Mouse (Mus musculus) embryo, embryonic 11.5 days (tissue): ENCODE measurements around the gene Rbm28.

Experiments used
- DNase-seq: peaks from one replicate; pipeline ENCODE4 v3.0.0-alpha.2; 2012; ENCODE audit warnings: low read depth, low spot score

Gene Rbm28

GRCm38 (mm10) chr6:29164314-29165244, at the start of gene Rbm28:
Gene Rbm28 (minus strand): TSS chr6:29165006.
- peak; percentile 87 for DNase-seq

GRCm38 (mm10) chr6:29214245-29214644, 49.4 kb upstream of the Rbm28 start:
- no peak for DNase-seq

- no peak for DNase-seq
These were observed 48.6 kb upstream of the Rbm28 start for GRCm38 (mm10) chr6:29213436-29213835.

- DNase-seq: peak; percentile 66
These were observed 47.1 kb upstream of the Rbm28 start for GRCm38 (mm10) chr6:29211806-29212492.

DNA sequence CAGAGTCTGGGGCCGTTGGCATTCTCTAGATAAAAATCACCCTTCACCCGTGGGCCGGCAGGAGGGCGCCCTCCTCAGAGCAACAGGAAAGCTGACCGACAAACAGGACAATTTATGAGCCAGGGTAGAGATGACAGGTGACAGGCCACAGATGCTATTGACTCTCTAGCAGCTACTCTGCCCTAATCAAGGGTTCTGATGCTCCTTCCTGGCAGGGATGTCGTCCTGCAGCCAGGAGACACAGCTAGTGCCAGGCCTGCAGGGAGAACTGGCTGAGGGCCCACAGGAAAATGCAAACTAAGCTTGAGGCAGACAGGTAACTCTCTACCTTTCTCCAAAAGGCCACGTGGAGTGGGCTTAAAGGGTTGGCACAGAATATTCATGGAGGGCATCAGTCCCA, 46.3 kb upstream of the Rbm28 start:
- no peak for DNase-seq

GRCm38 (mm10) chr6:29210231-29210936, 45.6 kb upstream of the Rbm28 start:
- DNase-seq: no peak

DNA sequence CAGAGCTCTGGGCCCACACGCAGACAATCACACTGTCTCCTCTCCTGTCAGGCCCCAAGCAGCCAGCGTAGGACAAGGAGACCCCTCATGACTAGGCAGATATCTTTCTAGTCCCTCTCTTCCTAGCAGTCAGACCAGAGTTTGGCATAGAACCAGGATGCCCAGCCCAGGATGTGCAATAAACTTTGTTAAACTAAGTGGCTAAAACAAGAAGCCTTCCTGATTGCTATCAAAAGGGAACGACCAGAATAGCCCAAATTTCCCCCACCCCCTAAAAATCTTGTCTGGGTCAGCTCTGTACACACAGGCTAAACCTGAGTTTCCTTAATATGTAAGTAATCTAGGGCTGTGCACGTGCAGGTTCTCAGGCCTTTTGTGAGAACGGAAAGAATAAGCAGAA, 43.4 kb upstream of the Rbm28 start:
- DNase-seq: no peak

- DNase-seq: no peak
These were observed 42.2 kb upstream of the Rbm28 start for GRCm38 (mm10) chr6:29207017-29207416.

GRCm38 (mm10) chr6:29206006-29206405, 41.2 kb upstream of the Rbm28 start:
- no peak for DNase-seq

GRCm38 (mm10) chr6:29204932-29205614, 40.3 kb upstream of the Rbm28 start:
- no peak for DNase-seq

- DNase-seq: no peak
These were observed 39.2 kb upstream of the Rbm28 start for GRCm38 (mm10) chr6:29203861-29204585.

- no peak for DNase-seq
These were observed 38.3 kb upstream of the Rbm28 start for GRCm38 (mm10) chr6:29203096-29203495.

DNA sequence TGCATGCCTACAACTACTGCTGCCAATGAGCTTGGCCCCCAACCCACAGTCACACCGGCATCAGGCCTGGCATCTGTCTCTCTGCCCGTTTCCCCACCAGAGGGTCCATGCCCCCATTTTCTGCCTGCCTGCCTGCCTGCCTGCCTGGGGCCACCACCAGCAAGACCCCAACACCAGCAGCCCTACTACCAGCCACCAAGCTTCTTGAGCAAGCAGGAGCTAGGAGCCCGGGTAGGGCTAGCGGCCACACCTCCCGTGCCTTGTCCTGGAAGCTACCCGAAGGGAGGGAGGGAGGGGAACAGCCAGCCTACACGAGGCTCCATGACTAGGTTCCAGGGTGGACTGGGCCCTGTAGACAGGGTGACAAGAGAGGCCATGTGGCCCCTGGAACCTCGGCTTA, 37.2 kb upstream of the Rbm28 start:
- DNase-seq: no peak

DNA sequence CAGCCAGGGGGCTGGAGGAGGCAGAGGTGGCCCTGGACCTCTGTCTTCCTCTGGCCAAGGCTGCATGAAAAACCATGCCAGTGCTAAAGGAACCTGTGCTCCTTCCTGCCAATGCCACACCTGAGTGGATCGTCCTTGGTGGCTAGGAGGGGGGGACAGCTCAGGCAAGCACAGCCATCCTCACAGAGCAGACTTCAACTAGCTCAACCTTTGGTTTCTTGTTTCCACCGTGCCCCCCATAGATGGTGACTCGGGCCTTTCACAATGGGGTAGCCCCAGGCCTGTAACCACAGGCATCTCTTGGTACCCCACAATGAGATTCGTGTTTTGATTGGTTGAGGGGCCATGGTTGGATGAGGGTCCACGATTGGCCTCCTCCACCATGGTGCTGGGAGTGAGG, 36.5 kb upstream of the Rbm28 start:
- DNase-seq: no peak

DNA sequence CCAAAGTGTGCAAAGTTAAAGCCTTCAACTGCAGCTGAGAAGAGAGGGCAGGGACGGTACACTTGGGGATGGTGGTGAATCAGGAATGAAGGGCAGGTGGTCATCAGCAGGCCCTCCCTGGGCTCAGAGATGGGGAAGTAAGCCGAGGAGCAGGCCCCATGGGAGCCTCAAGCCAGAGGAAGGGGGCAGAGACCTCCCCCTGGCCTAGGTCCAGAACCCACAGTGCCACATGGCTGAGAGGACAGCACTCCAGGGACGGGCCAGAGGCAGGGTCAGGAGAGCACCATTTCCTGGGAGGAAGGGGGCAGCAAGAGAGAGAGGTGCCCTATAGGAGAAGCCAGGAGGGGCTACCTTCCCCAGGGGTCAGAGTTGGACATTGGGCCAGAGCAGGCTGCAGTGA, 35.7 kb upstream of the Rbm28 start:
- no peak for DNase-seq

GRCm38 (mm10) chr6:29199223-29199855, 34.5 kb upstream of the Rbm28 start:
- DNase-seq: no peak

- DNase-seq: peak; percentile 86
These were observed 33.8 kb upstream of the Rbm28 start for GRCm38 (mm10) chr6:29198309-29199222.

DNA sequence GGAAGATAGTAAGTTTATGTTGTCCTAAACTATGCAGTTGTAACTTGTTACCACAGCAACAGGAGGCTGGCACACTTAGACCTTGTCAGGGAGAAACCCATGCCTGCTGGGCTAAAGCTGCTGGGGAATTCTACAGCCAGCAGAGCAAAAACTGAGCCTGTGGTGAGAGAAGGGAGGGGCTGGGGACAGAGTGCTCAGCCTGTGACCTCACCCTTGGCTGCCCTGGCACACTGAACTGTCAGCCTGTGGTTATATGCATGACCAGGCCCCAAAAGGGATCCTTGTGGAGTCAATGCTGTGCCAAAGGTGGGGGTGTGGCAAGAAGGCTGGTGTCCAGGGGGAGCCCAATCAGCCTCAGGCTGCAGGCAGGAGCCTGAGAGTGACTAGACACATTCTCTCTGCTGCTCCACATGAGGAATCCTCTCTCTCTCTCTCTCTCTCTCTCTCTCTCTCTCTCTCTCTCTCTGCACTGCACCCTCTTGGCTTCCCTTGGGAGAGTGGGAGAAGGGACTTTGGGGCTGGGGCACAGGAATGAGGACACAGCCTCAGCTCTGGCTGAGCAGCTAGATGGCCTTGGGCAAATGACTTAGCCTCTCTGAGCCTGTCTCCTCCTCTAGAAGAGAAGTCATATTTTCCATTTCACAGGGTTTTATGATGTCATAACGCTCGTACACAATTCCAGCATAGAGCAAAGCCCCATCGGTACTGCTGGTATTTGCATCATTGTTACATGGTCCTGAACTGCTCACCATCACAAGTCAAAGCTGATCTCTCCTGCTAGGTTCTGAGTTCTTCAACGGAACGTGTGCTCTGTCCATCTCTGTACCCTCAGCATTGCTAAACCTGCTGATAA, 31.3 kb upstream of the Rbm28 start:
- DNase-seq: no peak
